Mouse (Mus musculus) forebrain, embryonic 10.5 days (tissue): ENCODE measurements around the gene Vars. TPM values are rescaled to one million over a fixed set of nuclear protein-coding genes. Genes with fewer than 3 reads are reported as not detected.

ENCODE experiments used
- DNase-seq: peaks from one replicate; pipeline ENCODE4 v3.0.0-alpha.2; 2017; ENCODE audit warnings: low spot score; ENCODE audit errors: extremely low spot score
- H3K27ac ChIP-seq: fragments of 300-500 bp; sonication (generic); 2 replicates; pipeline ENCODE4 v1.5.1; 2016; ENCODE audit warnings: mild to moderate bottlenecking
- H3K27me3 ChIP-seq: fragments of 300-500 bp; sonication (generic); 2 replicates; pipeline ENCODE4 v1.6.1; 2016; ENCODE audit warnings: mild to moderate bottlenecking; ENCODE audit not compliant: poor library complexity, severe bottlenecking
- H3K36me3 ChIP-seq: fragments of 300-500 bp; sonication (generic); replicated peaks from 2 replicates; pipeline ENCODE4 v1.6.1; 2016; ENCODE audit warnings: mild to moderate bottlenecking, moderate library complexity
- H3K4me1 ChIP-seq: fragments of 300-500 bp; sonication (generic); 2 replicates; pipeline ENCODE4 v1.6.1; 2016
- H3K4me3 ChIP-seq: fragments of 300-500 bp; sonication (generic); 2 replicates; pipeline ENCODE4 v1.5.1; 2016; ENCODE audit warnings: mild to moderate bottlenecking, moderate library complexity
- H3K9me3 ChIP-seq: fragments of 300-500 bp; sonication (generic); 2 replicates; pipeline ENCODE4 v1.6.1; 2016; ENCODE audit warnings: mild to moderate bottlenecking, moderate library complexity
- WGBS: fragments of 180-500 bp; shearing (Covaris S2); methylation state at CpG from one replicate; pipeline ENCODE4 v1.1.7; 2016; 5-methylcytosine and 5-hydroxymethylcytosine counted together
- polyA plus RNA-seq: library from polyadenylated mRNA; unstranded; fragments of >200 nt; fragmentation: Nextera tagmentation; extraction: Ambion mirVana; gene quantifications from 2 replicates; pipeline ENCODE4 v1.2.1, GENCODE M21; 2016

Gene Vars
- polyA plus RNA-seq, 1 experiment from 2014 or later: 229 TPM

DNA sequence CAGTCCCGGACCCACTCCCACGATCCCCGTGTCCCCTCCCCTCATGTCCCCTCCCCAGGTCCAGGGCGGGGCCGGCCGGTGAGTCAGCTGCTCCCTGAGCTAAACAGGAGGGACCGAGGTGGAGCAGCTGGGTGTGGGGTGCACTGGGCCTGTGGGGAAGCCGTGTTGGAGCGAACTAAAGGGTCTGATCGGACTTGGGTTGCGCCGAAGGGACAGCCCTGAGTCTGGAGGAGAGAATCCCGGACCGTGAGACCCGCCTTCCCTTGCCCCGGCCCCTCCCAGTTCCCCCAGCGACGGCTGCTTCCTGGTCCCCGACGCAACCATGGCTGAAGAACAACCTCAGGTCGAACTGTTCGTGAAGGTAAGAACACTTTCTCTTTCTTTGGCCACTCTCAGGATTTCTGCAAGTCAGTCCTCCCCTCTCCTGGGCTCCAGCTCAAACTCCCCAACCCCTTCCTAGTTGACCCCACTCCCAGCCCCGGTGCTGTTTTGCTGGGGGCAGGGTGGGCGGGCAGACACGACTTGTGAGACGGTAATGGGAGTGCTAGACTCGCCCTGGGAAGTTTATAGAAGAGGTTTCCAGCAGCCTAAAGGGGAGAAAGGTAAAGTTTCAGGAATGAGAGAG, 49.5 kb downstream of the Vars start:
- peak; percentile 73 for DNase-seq
- peaks cover 78% of the 10 kb centered on the region for H3K4me1 ChIP-seq
- peak overlapping the region; percentile 72 for H3K4me3 ChIP-seq
- WGBS: under 1% methylated on average over 27 of the region's 27 CpGs
- peaks cover 8% of the 10 kb centered on the region; the same call in 1 of the 2 replicates for H3K9me3 ChIP-seq
- peaks cover 32% of the 10 kb centered on the region for H3K36me3 ChIP-seq
- H3K27ac ChIP-seq: peak overlapping the region; percentile 98
- H3K27me3 ChIP-seq: no peaks in the 10 kb centered on the region

DNA sequence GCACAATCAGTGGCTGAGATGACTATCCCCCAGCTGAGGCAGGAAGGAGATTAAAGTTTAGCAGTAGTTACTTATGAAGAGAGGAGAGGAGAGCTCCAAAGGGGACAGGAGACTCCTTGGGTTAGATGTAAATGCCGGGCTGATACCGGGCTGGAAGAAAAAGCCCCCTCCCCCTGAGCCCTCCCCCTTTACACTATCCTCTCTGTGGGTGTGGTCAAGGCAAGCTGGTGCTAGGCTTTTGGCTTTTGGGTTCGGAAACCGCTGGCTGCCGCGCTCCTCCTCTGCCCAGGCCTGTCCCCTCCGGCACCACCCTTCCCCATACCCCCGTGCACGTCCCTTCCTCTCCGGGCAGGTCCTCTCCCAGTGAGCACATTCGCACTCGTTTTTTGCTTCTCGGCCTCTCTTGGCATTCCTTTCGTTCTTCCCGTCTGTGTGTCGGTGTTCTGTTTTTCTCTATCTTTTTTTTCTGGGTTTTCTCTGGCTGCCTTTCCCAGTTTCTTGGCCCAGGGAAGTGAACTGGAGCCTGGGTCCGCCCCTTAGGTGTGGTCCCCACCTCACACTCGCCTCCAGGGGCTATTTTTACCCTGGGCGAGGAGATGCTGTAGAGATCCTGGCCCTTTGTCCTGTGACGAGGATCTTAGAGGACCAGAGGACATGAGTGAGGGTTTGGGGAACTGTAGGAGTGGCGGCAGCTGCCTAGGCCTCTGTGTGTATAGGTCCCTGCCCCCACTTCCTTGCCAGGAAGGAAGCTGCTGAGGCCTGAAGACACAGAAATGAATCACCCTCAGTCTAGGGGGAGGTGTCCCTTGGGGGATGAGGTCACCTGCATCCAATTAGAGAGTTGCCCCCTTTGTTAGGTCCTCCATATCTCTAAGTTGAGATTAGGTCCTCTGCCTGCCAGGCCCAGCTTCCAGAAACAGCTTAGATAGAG, 50.6 kb downstream of the Vars start:
- H3K4me3 ChIP-seq: peak overlapping the region; percentile 72
- peaks cover 44% of the 10 kb centered on the region for H3K36me3 ChIP-seq
- no peaks in the 10 kb centered on the region for H3K27me3 ChIP-seq
- DNase-seq: peak; percentile 68
- H3K9me3 ChIP-seq: peaks cover 8% of the 10 kb centered on the region; the same call in 1 of the 2 replicates
- 1% methylated on average over 20 of the region's 21 CpGs for WGBS
- peaks cover 66% of the 10 kb centered on the region for H3K4me1 ChIP-seq
- H3K27ac ChIP-seq: peak overlapping the region; percentile 98

DNA sequence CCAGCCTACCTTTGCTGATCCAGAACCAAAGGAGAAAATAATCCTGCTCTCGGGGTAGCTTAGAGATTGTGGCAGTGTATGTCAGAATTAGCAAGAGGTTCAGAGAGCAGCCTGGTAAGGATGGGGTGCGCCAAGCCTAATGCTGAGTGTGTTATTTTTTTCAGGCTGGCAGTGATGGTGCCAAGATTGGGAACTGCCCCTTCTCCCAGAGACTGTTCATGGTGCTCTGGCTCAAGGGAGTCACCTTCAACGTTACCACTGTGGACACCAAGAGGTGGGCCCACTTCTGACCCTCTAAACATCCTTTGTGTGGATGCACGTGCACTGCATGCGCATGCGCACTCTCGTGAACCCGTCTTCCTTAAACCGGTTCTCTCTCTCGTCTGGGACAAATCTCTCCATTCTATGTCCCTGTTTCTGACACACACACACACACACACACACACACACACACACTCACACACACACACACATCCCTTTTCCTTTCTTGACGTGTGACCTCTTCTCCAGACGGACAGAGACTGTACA, 51.5 kb downstream of the Vars start:
- H3K27me3 ChIP-seq: no peaks in the 10 kb centered on the region
- H3K4me3 ChIP-seq: peak overlapping the region; percentile 72
- H3K36me3 ChIP-seq: peaks cover 52% of the 10 kb centered on the region
- H3K9me3 ChIP-seq: peaks cover 8% of the 10 kb centered on the region; the same call in 1 of the 2 replicates
- DNase-seq: no peak
- peak overlapping the region; percentile 98 for H3K27ac ChIP-seq
- H3K4me1 ChIP-seq: peaks cover 57% of the 10 kb centered on the region
- WGBS: 85% methylated on average over 12 of the region's 12 CpGs

DNA sequence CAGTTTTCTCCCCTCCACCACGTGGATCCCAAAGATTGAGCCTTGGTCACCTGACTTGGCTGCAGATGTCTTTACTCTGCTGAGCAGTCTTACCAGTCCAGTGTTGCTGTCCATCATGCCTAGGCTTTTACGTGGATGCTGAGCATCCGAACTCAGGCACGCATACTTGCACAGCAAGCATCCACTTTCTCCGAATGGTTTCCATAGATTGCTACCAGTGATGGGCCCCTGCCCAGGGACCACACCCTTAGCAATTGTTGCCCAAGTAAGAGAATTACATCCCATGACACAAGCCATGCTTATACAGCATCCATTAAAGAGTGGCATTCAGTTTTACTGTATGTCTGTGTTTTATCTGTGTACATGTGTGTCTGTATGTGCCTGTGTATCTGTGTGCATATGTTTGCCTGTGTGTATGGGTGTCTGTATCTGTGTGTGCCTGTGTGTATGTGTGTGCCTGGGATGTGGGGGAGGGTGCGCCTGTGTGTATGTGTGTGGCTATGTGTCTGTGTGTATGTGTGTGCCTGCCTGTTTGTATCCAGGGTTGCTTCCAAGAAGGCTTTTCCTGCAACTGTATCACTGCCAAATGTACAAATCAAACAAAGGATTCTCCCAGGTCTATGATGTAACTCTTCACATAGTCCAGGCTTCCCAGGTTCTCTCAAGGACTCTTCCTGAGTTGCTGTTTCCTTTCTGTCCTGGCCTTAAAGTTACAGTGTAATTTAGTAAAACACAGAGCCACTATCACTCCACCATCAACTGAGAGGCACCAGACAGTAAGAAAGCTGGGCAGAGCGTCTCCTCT, 55.1 kb downstream of the Vars start:
- peaks cover 53% of the 10 kb centered on the region for H3K4me1 ChIP-seq
- no peak for DNase-seq
- no peak overlapping the region for H3K4me3 ChIP-seq
- 93% methylated on average over 7 of the region's 7 CpGs for WGBS
- peaks cover 71% of the 10 kb centered on the region for H3K36me3 ChIP-seq
- H3K27ac ChIP-seq: no peak overlapping the region
- peaks cover 6% of the 10 kb centered on the region; the same call in 1 of the 2 replicates for H3K27me3 ChIP-seq
- H3K9me3 ChIP-seq: peaks cover 8% of the 10 kb centered on the region; the same call in 1 of the 2 replicates

DNA sequence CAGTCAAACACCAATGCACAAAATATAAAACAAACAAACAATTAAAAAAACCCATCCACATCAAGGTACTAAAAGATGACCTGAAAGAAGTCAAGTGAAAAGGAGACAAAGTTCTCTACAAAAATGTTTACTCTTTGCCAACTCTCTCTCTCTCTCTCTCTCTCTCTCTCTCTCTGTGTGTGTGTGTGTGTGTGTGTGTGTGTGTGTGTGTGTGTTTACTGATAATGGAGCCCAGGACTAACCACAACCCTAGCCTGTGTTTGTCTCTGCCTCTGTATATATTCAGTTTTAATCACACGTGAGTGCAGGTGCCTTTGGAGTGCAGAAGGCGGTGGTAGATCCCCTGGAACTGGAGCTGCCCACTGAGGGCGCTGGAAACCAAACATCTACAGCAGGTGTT, 56.3 kb downstream of the Vars start:
- peaks cover 82% of the 10 kb centered on the region for H3K36me3 ChIP-seq
- peaks cover 50% of the 10 kb centered on the region for H3K4me1 ChIP-seq
- no peak for DNase-seq
- H3K4me3 ChIP-seq: no peak overlapping the region; the same call in 1 of the 2 replicates
- peaks cover 8% of the 10 kb centered on the region; the same call in 1 of the 2 replicates for H3K9me3 ChIP-seq
- WGBS: 80% methylated on average over 3 of the region's 3 CpGs
- H3K27ac ChIP-seq: no peak overlapping the region
- H3K27me3 ChIP-seq: peaks cover 10% of the 10 kb centered on the region; the same call in 1 of the 2 replicates

DNA sequence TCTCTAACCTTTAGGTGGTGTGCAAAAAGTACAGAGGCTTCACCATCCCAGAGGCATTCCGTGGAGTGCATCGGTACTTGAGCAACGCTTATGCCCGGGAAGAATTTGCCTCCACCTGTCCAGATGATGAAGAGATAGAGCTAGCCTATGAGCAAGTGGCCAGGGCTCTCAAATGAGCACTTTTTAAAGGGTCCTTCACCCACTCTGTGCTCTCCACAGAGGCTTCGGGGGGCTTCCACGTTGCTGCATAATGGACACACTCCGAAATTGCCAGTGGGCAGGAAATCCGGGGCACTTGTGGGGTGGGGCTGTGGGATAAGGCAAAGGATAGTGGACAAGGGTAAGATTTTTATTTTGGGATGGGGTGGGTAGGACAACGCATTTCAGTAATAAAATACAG, 57.5 kb downstream of the Vars start:
- peaks cover 8% of the 10 kb centered on the region; the same call in 1 of the 2 replicates for H3K9me3 ChIP-seq
- H3K36me3 ChIP-seq: peaks cover 81% of the 10 kb centered on the region
- peaks cover 40% of the 10 kb centered on the region for H3K4me1 ChIP-seq
- peak overlapping the region; percentile 87 for H3K4me3 ChIP-seq
- peak overlapping the region; percentile 98 for H3K27ac ChIP-seq
- H3K27me3 ChIP-seq: peaks cover 21% of the 10 kb centered on the region
- 82% methylated on average over 9 of the region's 9 CpGs for WGBS
- no peak for DNase-seq

DNA sequence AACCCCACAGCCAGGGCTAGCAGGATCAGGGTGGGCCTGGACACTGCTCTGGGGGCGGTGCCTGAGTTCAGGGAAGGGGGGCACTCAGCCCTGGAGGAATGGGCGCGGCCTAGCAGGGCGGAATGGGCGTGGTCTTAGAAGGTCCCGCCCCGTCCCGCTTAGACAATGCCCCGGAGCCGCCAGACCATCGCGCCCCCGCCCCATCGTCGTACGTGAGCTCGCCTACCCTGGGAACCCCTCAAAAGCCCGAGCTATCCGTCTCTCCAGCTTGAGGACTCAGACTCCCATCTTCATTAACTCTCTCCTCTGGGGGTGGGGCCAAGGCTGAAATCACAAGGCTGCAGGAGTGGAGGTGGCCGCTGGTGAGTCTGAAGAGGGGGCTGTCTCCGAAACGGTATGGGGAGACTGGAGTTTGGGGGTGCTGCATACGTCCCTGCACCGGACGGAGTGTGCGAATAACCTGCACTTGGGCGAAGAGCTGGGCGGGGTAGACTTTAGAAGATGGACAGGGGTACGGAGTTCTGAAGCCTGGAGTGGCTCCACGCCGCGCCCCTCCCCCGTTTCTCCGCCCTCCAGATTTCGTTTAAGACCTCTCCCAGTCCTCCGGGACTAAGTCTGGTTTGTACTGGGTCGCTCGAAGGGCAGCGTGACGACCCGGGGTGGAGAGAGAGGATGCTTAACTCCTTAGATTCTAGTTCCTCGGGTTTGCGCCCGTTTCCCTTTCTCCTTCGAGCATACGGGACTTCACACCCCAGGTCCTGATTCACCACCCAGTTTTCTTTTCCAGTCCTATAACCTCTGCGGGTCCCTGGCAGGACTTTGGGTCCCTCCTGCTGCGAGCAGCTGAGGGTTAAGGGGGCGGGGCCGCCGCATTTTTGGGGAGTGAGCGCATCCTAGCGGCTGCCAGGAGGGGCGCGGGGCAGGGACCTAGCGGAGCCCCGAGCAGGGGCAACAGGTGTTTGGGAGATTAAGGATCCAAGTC, 58.4 kb downstream of the Vars start, which contains the start of gene Ddah2:
Gene Ddah2 (plus strand): TSS at position 125 of the 982 bp plus-strand sequence.
- under 1% methylated on average over 57 of the region's 57 CpGs for WGBS
- peaks cover 75% of the 10 kb centered on the region for H3K36me3 ChIP-seq

DNA sequence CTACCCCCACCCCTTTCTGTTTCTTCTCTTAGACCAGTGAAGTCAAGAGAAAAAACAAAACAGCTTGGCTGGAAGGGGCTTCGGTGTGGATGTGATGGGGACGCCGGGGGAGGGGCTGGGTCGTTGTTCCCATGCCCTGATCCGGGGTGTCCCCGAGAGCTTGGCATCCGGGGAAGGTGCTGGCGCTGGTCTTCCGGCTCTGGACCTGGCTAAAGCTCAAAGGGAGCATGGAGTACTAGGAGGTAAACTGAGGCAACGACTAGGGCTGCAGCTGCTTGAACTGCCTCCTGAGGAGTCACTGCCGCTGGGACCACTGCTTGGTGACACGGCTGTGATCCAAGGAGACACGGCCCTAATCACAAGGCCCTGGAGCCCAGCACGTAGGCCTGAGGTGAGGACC, 59.3 kb downstream of the Vars start:
- DNase-seq: no peak
- 31% methylated on average over 14 of the region's 14 CpGs for WGBS
- peak overlapping the region; percentile 98 for H3K27ac ChIP-seq

More for the DNA sequence above, 58.4 kb downstream of the Vars start, which contains the start of gene Ddah2:
- DNase-seq: peak; percentile 96
- H3K4me1 ChIP-seq: peaks cover 44% of the 10 kb centered on the region
- H3K27me3 ChIP-seq: peaks cover 30% of the 10 kb centered on the region
- H3K9me3 ChIP-seq: peaks cover 3% of the 10 kb centered on the region; the same call in 1 of the 2 replicates
- H3K4me3 ChIP-seq: peak within 1 kb of the TSS; percentile 87
- H3K27ac ChIP-seq: peak within 1 kb of the TSS; percentile 98

DNA sequence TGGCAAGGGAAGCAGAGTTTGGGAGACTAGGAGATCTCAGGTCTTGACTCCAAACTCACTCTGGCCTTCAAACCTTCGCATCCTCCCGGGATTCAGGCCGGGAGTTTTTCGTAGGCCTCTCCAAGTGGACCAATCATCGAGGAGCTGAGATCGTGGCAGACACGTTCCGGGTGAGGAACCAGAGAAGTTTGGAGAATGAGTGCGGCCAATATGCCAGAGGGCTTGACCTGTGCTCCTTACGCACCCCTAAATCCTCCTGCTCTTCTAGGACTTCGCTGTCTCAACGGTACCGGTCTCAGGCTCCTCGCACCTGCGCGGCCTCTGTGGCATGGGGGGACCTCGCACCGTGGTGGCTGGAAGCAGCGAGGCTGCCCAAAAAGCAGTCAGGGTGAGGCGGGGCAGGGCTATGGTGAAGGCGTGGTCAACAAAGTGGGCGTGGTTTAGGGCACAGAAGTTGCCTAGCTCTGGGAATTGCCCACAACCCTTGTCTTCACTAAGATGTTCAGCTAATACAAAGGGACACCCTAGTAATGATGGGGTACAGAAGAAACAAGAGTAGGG, 60.0 kb downstream of the Vars start:
- Histone ChIP-seq H3K36me3 (peaks cover 59% of the 10 kb centered on the region), H3K9me3 (no peaks in the 10 kb centered on the region), H3K4me1 (peaks cover 60% of the 10 kb centered on the region), H3K4me3 (peak overlapping the region; percentile 87), H3K27ac (peak overlapping the region; percentile 98; the same call in 1 of the 2 replicates), H3K27me3 (peaks cover 46% of the 10 kb centered on the region)
- DNase-seq: no peak
- WGBS: 62% methylated on average over 22 of the region's 22 CpGs

More for the DNA sequence above, 59.3 kb downstream of the Vars start:
- Histone ChIP-seq H3K4me3 (peak overlapping the region; percentile 87), H3K9me3 (no peaks in the 10 kb centered on the region), H3K27me3 (peaks cover 38% of the 10 kb centered on the region), H3K4me1 (peaks cover 53% of the 10 kb centered on the region), H3K36me3 (peaks cover 66% of the 10 kb centered on the region)

DNA sequence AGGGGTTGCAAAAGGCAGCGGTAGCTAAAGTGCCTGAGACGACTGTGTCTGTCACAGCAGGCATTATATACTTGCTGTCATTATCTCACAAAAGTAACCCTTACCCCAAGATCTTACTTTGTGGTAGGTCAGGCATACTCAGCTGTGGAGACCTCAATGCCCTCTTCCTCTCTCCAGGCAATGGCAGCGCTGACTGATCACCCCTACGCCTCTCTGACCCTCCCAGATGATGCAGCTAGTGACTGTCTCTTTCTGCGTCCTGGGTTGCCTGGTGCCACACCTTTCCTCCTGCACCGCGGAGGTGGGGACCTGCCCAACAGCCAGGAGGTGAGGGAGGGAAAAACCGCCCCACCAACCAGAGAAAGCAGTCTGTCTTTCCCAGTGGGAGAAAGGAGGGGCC, 60.5 kb downstream of the Vars start:
- H3K27ac ChIP-seq: no peak overlapping the region

DNA sequence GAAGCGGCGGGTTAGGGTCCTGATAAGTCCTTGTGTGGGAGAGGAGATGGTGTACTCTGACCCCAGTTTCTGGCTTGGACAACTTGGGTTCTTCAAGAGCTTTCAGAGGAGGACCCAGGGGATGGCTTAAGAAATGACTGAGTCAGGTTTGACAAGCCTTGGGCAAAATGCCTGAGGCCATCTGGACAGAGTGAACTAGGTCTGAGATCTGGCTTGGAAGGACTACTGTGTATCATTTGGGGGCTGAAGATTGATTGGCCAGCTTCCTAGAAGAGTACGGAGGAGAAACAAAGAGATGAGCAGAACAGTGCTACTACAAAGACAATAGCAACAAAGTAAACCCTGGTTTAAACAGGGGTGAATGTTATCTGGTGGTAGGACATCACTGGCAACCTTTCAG, 62.7 kb downstream of the Vars start:
- H3K27me3 ChIP-seq: peaks cover 72% of the 10 kb centered on the region
- 0 out of 2 replicates have a peak overlapping the region, but pooled peaks have one; percentile 1 for H3K4me3 ChIP-seq
- H3K9me3 ChIP-seq: no peaks in the 10 kb centered on the region
- no peak overlapping the region for H3K27ac ChIP-seq
- WGBS: 92% methylated on average over 3 of the region's 3 CpGs
- H3K36me3 ChIP-seq: peaks cover 35% of the 10 kb centered on the region
- peaks cover 55% of the 10 kb centered on the region for H3K4me1 ChIP-seq
- no peak for DNase-seq

More for the DNA sequence above, 60.5 kb downstream of the Vars start:
- peaks cover 54% of the 10 kb centered on the region for H3K36me3 ChIP-seq
- no peaks in the 10 kb centered on the region for H3K9me3 ChIP-seq
- WGBS: 86% methylated on average over 8 of the region's 8 CpGs
- H3K27me3 ChIP-seq: peaks cover 51% of the 10 kb centered on the region
- peak overlapping the region; percentile 87; the same call in 1 of the 2 replicates for H3K4me3 ChIP-seq
- peaks cover 64% of the 10 kb centered on the region for H3K4me1 ChIP-seq
- DNase-seq: no peak
